Comparison of ENCODE assay signal across 39 mouse cellular contexts in genomic region chr5:30963916-30964315, GRCm38 (mm10). TPM values are rescaled to one million over a fixed set of nuclear protein-coding genes. Genes with fewer than 3 reads are reported as not detected.
"Had no signal": no experiment of that assay in that cellular context is flagged by ENCODE, and none has a peak within 500 bp of the region (broad histone marks: within the 10 kb centered on the region; RNA-seq: fewer than 3 reads in every experiment).

No protein-coding gene starts in this region.

- H3K36me3 ChIP-seq: limb, embryonic 12.5 days; limb, embryonic 15.5 days; liver, embryonic 13.5 days; lung, embryonic 15.5 days; midbrain, embryonic 12.5 days; midbrain, embryonic 15.5 days; neural tube, embryonic 12.5 days had no signal

- DNase-seq: left cerebral cortex, postnatal 4 days; liver; liver, embryonic 13.5 days; liver, postnatal 0 days; lung, adult 18-20 months; lung, adult 2 months; lung, embryonic 14.5 days; lung, postnatal 10 days; lung, postnatal 14 days; lung, postnatal 36 days; lung, postnatal 4 days; midbrain, embryonic 14.5 days had no signal

- H3K4me2 ChIP-seq: limb, embryonic 12.5 days; limb, embryonic 13.5 days; limb, embryonic 15.5 days; liver, embryonic 11.5 days; liver, embryonic 12.5 days; liver, embryonic 13.5 days; liver, embryonic 15.5 days; lung, embryonic 14.5 days; lung, embryonic 15.5 days; midbrain, embryonic 11.5 days; midbrain, embryonic 12.5 days; midbrain, embryonic 13.5 days; midbrain, embryonic 15.5 days; neural tube, embryonic 12.5 days had no signal

- ATAC-seq: liver, embryonic 12.5 days; liver, postnatal 0 days; lung, postnatal 0 days; midbrain, embryonic 13.5 days; midbrain, embryonic 15.5 days; midbrain, embryonic 16.5 days had no signal

- H3K27me3 ChIP-seq: limb, embryonic 12.5 days; liver, embryonic 12.5 days; liver, embryonic 13.5 days; liver, embryonic 15.5 days; lung, embryonic 15.5 days; midbrain, embryonic 15.5 days; neural tube, embryonic 12.5 days had no signal

- H3K9me3 ChIP-seq: limb, embryonic 10.5 days; limb, embryonic 12.5 days; limb, embryonic 13.5 days; limb, embryonic 15.5 days; liver, embryonic 12.5 days; liver, embryonic 13.5 days; liver, embryonic 15.5 days; lung, embryonic 15.5 days; midbrain, embryonic 10.5 days; midbrain, embryonic 12.5 days; midbrain, embryonic 13.5 days; midbrain, embryonic 15.5 days; neural tube, embryonic 12.5 days had no signal

- H3K27ac ChIP-seq: limb, embryonic 10.5 days; limb, embryonic 12.5 days; limb, embryonic 13.5 days; limb, embryonic 15.5 days; liver, embryonic 12.5 days; liver, embryonic 13.5 days; liver, embryonic 14.5 days; liver, embryonic 15.5 days; lung, embryonic 15.5 days; macrophage; midbrain, embryonic 10.5 days; midbrain, embryonic 12.5 days; midbrain, embryonic 13.5 days; midbrain, embryonic 15.5 days; neural tube, embryonic 12.5 days had no signal

- H3K4me3 ChIP-seq: limb, embryonic 10.5 days; limb, embryonic 12.5 days; limb, embryonic 13.5 days; limb, embryonic 15.5 days; liver, embryonic 12.5 days; liver, embryonic 13.5 days; liver, embryonic 15.5 days; lung, embryonic 15.5 days; megakaryocyte, embryonic 14.5 days; midbrain, embryonic 10.5 days; midbrain, embryonic 12.5 days; midbrain, embryonic 13.5 days; midbrain, embryonic 15.5 days; myocyte; neural tube, embryonic 12.5 days had no signal

- H3K9ac ChIP-seq: limb, embryonic 12.5 days; limb, embryonic 13.5 days; limb, embryonic 15.5 days; liver, embryonic 12.5 days; liver, embryonic 13.5 days; liver, embryonic 14.5 days; liver, embryonic 15.5 days; liver, postnatal 0 days; lung, embryonic 14.5 days; lung, embryonic 15.5 days; midbrain, embryonic 12.5 days; midbrain, embryonic 13.5 days; midbrain, embryonic 15.5 days; neural tube, embryonic 12.5 days had no signal

RNA-seq across cellular contexts. Expression of gene Tcf23, which starts 4.5 kb away (rescaled TPM):
- total RNA-seq: megakaryocyte progenitor cell, adult 5-6 weeks; megakaryocyte, adult 5-6 weeks; megakaryocyte-erythroid progenitor cell, adult 5-6 weeks; midbrain, postnatal 0 days; monocyte, adult 5-6 weeks had no signal
- polyA plus RNA-seq: limb, embryonic 10.5 days; limb, embryonic 11.5 days; limb, embryonic 12.5 days; limb, embryonic 13.5 days; macrophage; midbrain, embryonic 11.5 days; midbrain, embryonic 12.5 days; midbrain, embryonic 13.5 days; midbrain, embryonic 16.5 days; neural tube, embryonic 11.5 days; neural tube, embryonic 12.5 days had no signal

RNA-seq across cellular contexts. Expression of gene Cgref1, which starts 18.5 kb away (rescaled TPM):
- total RNA-seq: megakaryocyte, adult 5-6 weeks; megakaryocyte-erythroid progenitor cell, adult 5-6 weeks; monocyte, adult 5-6 weeks had no signal
- polyA plus RNA-seq: macrophage had no signal
